ENCODE assay signal across 23 mouse cellular contexts in the genomic region with DNA sequence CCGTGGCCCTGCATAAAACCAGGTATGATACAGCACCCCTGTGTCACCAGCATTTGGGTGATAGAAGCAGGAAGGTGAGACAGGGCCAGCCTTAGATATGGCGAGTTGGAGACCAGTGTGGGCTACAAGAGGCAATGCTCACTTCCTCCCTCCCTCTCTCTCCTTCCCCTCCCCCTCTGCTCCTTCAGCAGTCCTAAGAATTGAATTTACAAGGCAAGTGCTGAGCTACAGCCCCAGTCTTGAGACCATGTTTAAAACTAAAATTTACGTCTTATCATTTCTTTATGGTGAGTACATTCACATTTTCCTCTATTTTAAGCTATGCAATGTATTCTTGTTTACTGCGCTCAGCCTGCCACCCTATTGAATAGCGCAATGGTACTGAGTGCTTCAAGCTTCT. TPM values are rescaled to one million over a fixed set of nuclear protein-coding genes. Genes with fewer than 3 reads are reported as not detected.
DNase-seq lines count a peak whose midpoint lies in the region; ATAC-seq and TF ChIP-seq lines count a peak whose summit lies in the region.
"Had no signal": no experiment of that assay in that cellular context is flagged by ENCODE, and none has a peak within 500 bp of the region (broad histone marks: within the 10 kb centered on the region; RNA-seq: fewer than 3 reads in every experiment).

No protein-coding gene starts in this region.

- 60% methylated on average over 5 of the region's 5 CpGs for WGBS in liver, postnatal 0 days (ENCODE audit: insufficient replicate concordance)
- 64% methylated on average over 5 of the region's 5 CpGs for whole genome bisulfite sequencing in liver, embryonic 11.5 days
- WGBS in kidney, embryonic 14.5 days: 77% methylated on average over 5 of the region's 5 CpGs

- H3K4me2 ChIP-seq in liver, postnatal 0 days (ENCODE audit: low read depth, low read length): no peak overlapping the region
- no peak overlapping the region for H3K4me2 ChIP-seq in liver, embryonic 11.5 days
- H3K4me2 ChIP-seq in kidney, embryonic 14.5 days (replicated peaks; ENCODE audit: low read depth, low read length): no peak overlapping the region
- H3K4me2 ChIP-seq: embryonic facial prominence, embryonic 12.5 days; embryonic facial prominence, embryonic 15.5 days; heart, embryonic 11.5 days; hindbrain, embryonic 12.5 days; hindbrain, embryonic 15.5 days had no signal

- DNase-seq in liver, postnatal 0 days: no peak
- no peak for DNase-seq in liver, embryonic 11.5 days (ENCODE audit: low spot score)
- DNase-seq in thymus, postnatal 14 days: peak; percentile 38
- no peak for DNase-seq in thymus, adult 18-20 months
- DNase-seq in ovary, adult 18-20 months (ENCODE audit: low spot score): no peak
- DNase-seq: adrenal gland, postnatal 10 days; adrenal gland, postnatal 36 days; cerebellum, adult 11 months; cerebellum, adult 2 months; cerebellum, adult 9-11 months; cerebellum, postnatal 25 days; forebrain, postnatal 0 days; heart, adult 11 months had no signal

- ATAC-seq in liver, postnatal 0 days: no peak
- no peak for ATAC-seq in liver, embryonic 11.5 days (replicated peaks; ENCODE audit: low FRiP score)
- ATAC-seq in neutrophil, adult 5-6 weeks (ENCODE audit: extremely low read depth, insufficient number of reproducible peaks, low FRiP score, poor library complexity, severe bottlenecking): 0 out of 2 replicates have a peak, but pooled peaks have one; percentile 23
- no peak for ATAC-seq in kidney, embryonic 14.5 days (ENCODE audit: low FRiP score, low TSS enrichment)
- ATAC-seq: activated CD4-positive, CD25-positive, alpha-beta regulatory T cell, adult 4 months; forebrain, embryonic 14.5 days; forebrain, postnatal 0 days had no signal

- H3K27ac ChIP-seq in liver, postnatal 0 days (ENCODE audit: low read depth): peak overlapping the region; percentile 46
- no peak overlapping the region for H3K27ac ChIP-seq in liver, embryonic 11.5 days (ENCODE audit: low read depth, low read length)
- H3K27ac ChIP-seq in ES-Bruce4 (ENCODE audit: insufficient read depth, low read length): peak overlapping the region; percentile 86
- no peak overlapping the region for H3K27ac ChIP-seq in kidney, embryonic 14.5 days (ENCODE audit: low read depth, low read length)
- H3K27ac ChIP-seq: embryonic facial prominence, embryonic 12.5 days; embryonic facial prominence, embryonic 15.5 days; hindbrain, embryonic 12.5 days; hindbrain, embryonic 15.5 days had no signal

- no peak overlapping the region for H3K4me3 ChIP-seq in liver, postnatal 0 days (ENCODE audit: low read depth, low read length)
- H3K4me3 ChIP-seq in liver, embryonic 11.5 days (ENCODE audit: low read depth, low read length): no peak overlapping the region
- H3K4me3 ChIP-seq in ES-Bruce4 (ENCODE audit: low read depth, low read length): no peak overlapping the region
- no peak overlapping the region for H3K4me3 ChIP-seq in kidney, embryonic 14.5 days (ENCODE audit: low read length)
- H3K4me3 ChIP-seq: embryonic facial prominence, embryonic 12.5 days; embryonic facial prominence, embryonic 15.5 days; hindbrain, embryonic 12.5 days; hindbrain, embryonic 15.5 days had no signal

- TF ChIP-seq EP300 in liver, postnatal 0 days (IDR thresholded peaks at IDR 0.05; ENCODE audit: low read depth): no peak
- TF ChIP-seq EP300 in ES-Bruce4 (IDR thresholded peaks at IDR 0.05; ENCODE audit: insufficient read depth, low read depth, low read length): no peak

- no peaks in the 10 kb centered on the region for H3K36me3 ChIP-seq in liver, postnatal 0 days (replicated peaks; ENCODE audit: insufficient read depth, low read length)
- no peaks in the 10 kb centered on the region for H3K36me3 ChIP-seq in liver, embryonic 11.5 days (ENCODE audit: control insufficient read depth, insufficient read depth, low read length)
- H3K36me3 ChIP-seq in ES-Bruce4 (ENCODE audit: control insufficient read depth, insufficient read depth, low read length, poor library complexity, severe bottlenecking): no peaks in the 10 kb centered on the region
- no peaks in the 10 kb centered on the region for H3K36me3 ChIP-seq in kidney, embryonic 14.5 days (ENCODE audit: control insufficient read depth, insufficient read depth, low read length)
- H3K36me3 ChIP-seq: embryonic facial prominence, embryonic 12.5 days; embryonic facial prominence, embryonic 15.5 days; hindbrain, embryonic 12.5 days; hindbrain, embryonic 15.5 days had no signal

- TF ChIP-seq POLR2A in ES-Bruce4 (IDR thresholded peaks at IDR 0.05; ENCODE audit: insufficient read depth, low read length): no peak

- TF ChIP-seq CTCF in liver, postnatal 0 days (IDR thresholded peaks at IDR 0.05; ENCODE audit: low read depth): no peak
- no peak for TF ChIP-seq CTCF in ES-Bruce4 (IDR thresholded peaks at IDR 0.05; ENCODE audit: low read depth, low read length)

- H3K9me3 ChIP-seq in liver, postnatal 0 days (ENCODE audit: low read length): no peaks in the 10 kb centered on the region
- H3K9me3 ChIP-seq in liver, embryonic 11.5 days (ENCODE audit: control insufficient read depth, low read length): no peaks in the 10 kb centered on the region
- H3K9me3 ChIP-seq in ES-Bruce4 (replicated peaks; ENCODE audit: control insufficient read depth, insufficient read depth, low read length, poor library complexity, severe bottlenecking): no peaks in the 10 kb centered on the region
- no peaks in the 10 kb centered on the region for H3K9me3 ChIP-seq in kidney, embryonic 14.5 days (ENCODE audit: control insufficient read depth, low read length)
- H3K9me3 ChIP-seq: embryonic facial prominence, embryonic 12.5 days; embryonic facial prominence, embryonic 15.5 days; hindbrain, embryonic 12.5 days; hindbrain, embryonic 15.5 days had no signal

- 0 out of 2 replicates have a peak, but pooled peaks cover under 1% of the 10 kb centered on the region for H3K4me1 ChIP-seq in liver, postnatal 0 days (ENCODE audit: insufficient read depth)
- H3K4me1 ChIP-seq in liver, embryonic 11.5 days (replicated peaks; ENCODE audit: control insufficient read depth, insufficient read depth, low read length): no peaks in the 10 kb centered on the region
- peaks cover 2% of the 10 kb centered on the region for H3K4me1 ChIP-seq in ES-Bruce4 (ENCODE audit: control insufficient read depth, insufficient read depth, low read length)
- peaks cover 3% of the 10 kb centered on the region; the same call in 1 of the 2 replicates for H3K4me1 ChIP-seq in kidney, embryonic 14.5 days (ENCODE audit: control insufficient read depth, insufficient read depth, low read length)

- H3K27me3 ChIP-seq in liver, postnatal 0 days (ENCODE audit: insufficient read depth, low read length): 0 out of 2 replicates have a peak, but pooled peaks cover 5% of the 10 kb centered on the region
- H3K27me3 ChIP-seq in liver, embryonic 11.5 days (replicated peaks; ENCODE audit: control insufficient read depth, insufficient read depth, low read length): peaks cover 13% of the 10 kb centered on the region
- no peaks in the 10 kb centered on the region for H3K27me3 ChIP-seq in ES-Bruce4 (ENCODE audit: control insufficient read depth, insufficient read depth, low read length, poor library complexity, severe bottlenecking)
- H3K27me3 ChIP-seq in kidney, embryonic 14.5 days (ENCODE audit: control insufficient read depth, insufficient read depth, low read length): no peaks in the 10 kb centered on the region
- H3K27me3 ChIP-seq: embryonic facial prominence, embryonic 12.5 days; embryonic facial prominence, embryonic 15.5 days; hindbrain, embryonic 12.5 days; hindbrain, embryonic 15.5 days had no signal

- H3K9ac ChIP-seq in liver, postnatal 0 days (replicated peaks): no peak overlapping the region
- no peak overlapping the region for H3K9ac ChIP-seq in liver, embryonic 11.5 days (ENCODE audit: low read depth, low read length)
- peak overlapping the region; percentile 17; the same call in 1 of the 2 replicates for H3K9ac ChIP-seq in ES-Bruce4 (ENCODE audit: low read depth, poor library complexity, severe bottlenecking)
- no peak overlapping the region for H3K9ac ChIP-seq in kidney, embryonic 14.5 days (ENCODE audit: low read depth, low read length)
- H3K9ac ChIP-seq: embryonic facial prominence, embryonic 12.5 days; embryonic facial prominence, embryonic 15.5 days; forebrain, postnatal 0 days; hindbrain, embryonic 12.5 days; hindbrain, embryonic 15.5 days had no signal

RNA-seq across cellular contexts. Expression of a gene that starts 5.3 kb away (rescaled TPM):
- polyA plus RNA-seq in liver, postnatal 0 days (2015; fragmentation: Nextera tagmentation; extraction: Ambion mirVana): 3.4 and 3.9 TPM in 2 replicates
- 12.0 and 12.1 TPM in 2 replicates for polyA plus RNA-seq in liver, embryonic 11.5 days (2014; fragmentation: Nextera tagmentation; extraction: Ambion mirVana)
- polyA plus RNA-seq in ES-Bruce4 (2011; ENCODE audit: insufficient read depth, insufficient read length, low read depth, missing spikeins): 381 and 387 TPM in 2 replicates
- total RNA-seq in neutrophil, adult 5-6 weeks (2017): 22.1 and 24.2 TPM in 2 replicates
- 49.1 and 70.7 TPM in 2 replicates for polyA plus RNA-seq in kidney, embryonic 14.5 days (2014; fragmentation: Nextera tagmentation; extraction: Ambion mirVana)

Comparison
In these comparisons a context has a peak if more than half of its experiments do, and no peak if none do; other contexts are left out.
1. H3K27ac ChIP-seq: peak in liver, postnatal 0 days (single experiment) and ES-Bruce4 (single experiment); none in liver, embryonic 11.5 days (single experiment) and kidney, embryonic 14.5 days (single experiment).